Mouse (Mus musculus) layer of hippocampus, adult 2 months (tissue): ENCODE measurements around the gene Kcna6. TPM values are rescaled to one million over a fixed set of nuclear protein-coding genes. Genes with fewer than 3 reads are reported as not detected.

Experiments
- DNase-seq, 2 experiments: peaks; one replicate each; pipeline ENCODE4 v3.0.0; 2022; ENCODE audit warnings: low spot score in 2 of 2
- H3K27ac ChIP-seq: fragments of 200-600 bp; 2 replicates; pipeline ENCODE4 v1.8.1; 2022
- H3K4me3 ChIP-seq: fragments of 200-600 bp; 2 replicates; pipeline ENCODE4 v1.8.1; 2022; ENCODE audit warnings: mild to moderate bottlenecking
- CTCF ChIP-seq: fragments of 200-600 bp; conservative IDR thresholded peaks from 2 replicates; pipeline ENCODE4 v1.8.1; 2022; ENCODE audit warnings: antibody characterized with exemption, mild to moderate bottlenecking, moderate library complexity
- long read RNA-seq, 2 experiments: library from polyadenylated mRNA; stranded (forward); transcript quantifications; one replicate each; pipeline ENCODE4 v2.0.0; 2021; ENCODE audit warnings: borderline mapping rate in 2 of 2
- total RNA-seq, 2 experiments: library from RNA; stranded (reverse); gene quantifications; 2 replicates each; pipeline ENCODE4 v1.2.3; 2021

Gene Kcna6
- total RNA-seq = 10 to 100 TPM; 46.6 to 48.5 TPM
- long read RNA-seq, experiment 1, full-length matches to known transcripts = 37 of 48 reads
- long read RNA-seq, experiment 1, partial matches to known transcripts = 6 of 48 reads
- long read RNA-seq, experiment 1, other reads (novel, unspliced or antisense) = 5 of 48 reads
- long read RNA-seq, experiment 2, full-length matches to known transcripts = 52 of 61 reads
- long read RNA-seq, experiment 2, partial matches to known transcripts = 0 of 61 reads
- long read RNA-seq, experiment 2, other reads (novel, unspliced or antisense) = 9 of 61 reads

- peak; percentile 49 for DNase-seq
- no peak for TF ChIP-seq CTCF
- H3K27ac ChIP-seq = peak within 1 kb of the TSS; percentile 85
- peak within 1 kb of the TSS; percentile 72 for H3K4me3 ChIP-seq
Measured at GRCm38 (mm10) chr6:126740211-126741142, at the start of gene Kcna6. Gene Kcna6 (minus strand): TSS chr6:126740674.

- no peak for TF ChIP-seq CTCF
- H3K27ac ChIP-seq = no peak overlapping the region
- no peak for DNase-seq
- H3K4me3 ChIP-seq = no peak overlapping the region
Measured at GRCm38 (mm10) chr6:126788863-126789262, 48.4 kb upstream of the Kcna6 start.

- DNase-seq = no peak
- no peak for TF ChIP-seq CTCF
- Histone ChIP-seq H3K27ac (no peak overlapping the region), H3K4me3 (no peak overlapping the region)
Measured at GRCm38 (mm10) chr6:126784206-126784605, 43.7 kb upstream of the Kcna6 start.

GRCm38 (mm10) chr6:126783651-126784066 is 43.2 kb upstream of the Kcna6 start:
- H3K27ac ChIP-seq = no peak overlapping the region
- no peak for TF ChIP-seq CTCF
- no peak overlapping the region for H3K4me3 ChIP-seq
- no peak for DNase-seq

- no peak for DNase-seq
- TF ChIP-seq CTCF = no peak
- H3K27ac ChIP-seq = no peak overlapping the region
- H3K4me3 ChIP-seq = no peak overlapping the region
Measured at GRCm38 (mm10) chr6:126783056-126783455, 42.6 kb upstream of the Kcna6 start.

GRCm38 (mm10) chr6:126777889-126778288 is 37.4 kb upstream of the Kcna6 start:
- no peak overlapping the region for H3K4me3 ChIP-seq
- TF ChIP-seq CTCF = no peak
- H3K27ac ChIP-seq = no peak overlapping the region
- DNase-seq = no peak

GRCm38 (mm10) chr6:126773873-126774272 is 33.4 kb upstream of the Kcna6 start:
- Histone ChIP-seq H3K4me3 (no peak overlapping the region), H3K27ac (peak overlapping the region; percentile 80)
- TF ChIP-seq CTCF = no peak
- DNase-seq = peak in 1 of 2 experiments; percentile 21

- peak; percentile 59 to 60 for DNase-seq
- no peak for TF ChIP-seq CTCF
- H3K4me3 ChIP-seq = no peak overlapping the region
- H3K27ac ChIP-seq = peak overlapping the region; percentile 80
Measured at GRCm38 (mm10) chr6:126772326-126772725, 31.9 kb upstream of the Kcna6 start.

GRCm38 (mm10) chr6:126770146-126770731 is 29.8 kb upstream of the Kcna6 start:
- DNase-seq = no peak
- H3K4me3 ChIP-seq = no peak overlapping the region
- TF ChIP-seq CTCF = no peak
- peak overlapping the region; percentile 75; the same call in 1 of the 2 replicates for H3K27ac ChIP-seq

GRCm38 (mm10) chr6:126768957-126769665 is 28.6 kb upstream of the Kcna6 start:
- H3K4me3 ChIP-seq = no peak overlapping the region
- DNase-seq = no peak
- peak overlapping the region; percentile 75 for H3K27ac ChIP-seq
- peak; percentile 39 for TF ChIP-seq CTCF

- Histone ChIP-seq H3K4me3 (no peak overlapping the region), H3K27ac (peak overlapping the region; percentile 79)
- no peak for TF ChIP-seq CTCF
- DNase-seq = no peak
Measured at GRCm38 (mm10) chr6:126767610-126768532, 27.4 kb upstream of the Kcna6 start.
